Mouse (Mus musculus): ENCODE measurements at regions not wholly inside any gene's neighbourhood (a gene's known extent, or its start where the extent isn't known, plus 50 kb on each side); places are given as distances from the start of the nearest gene placed in this dataset.

DNA sequence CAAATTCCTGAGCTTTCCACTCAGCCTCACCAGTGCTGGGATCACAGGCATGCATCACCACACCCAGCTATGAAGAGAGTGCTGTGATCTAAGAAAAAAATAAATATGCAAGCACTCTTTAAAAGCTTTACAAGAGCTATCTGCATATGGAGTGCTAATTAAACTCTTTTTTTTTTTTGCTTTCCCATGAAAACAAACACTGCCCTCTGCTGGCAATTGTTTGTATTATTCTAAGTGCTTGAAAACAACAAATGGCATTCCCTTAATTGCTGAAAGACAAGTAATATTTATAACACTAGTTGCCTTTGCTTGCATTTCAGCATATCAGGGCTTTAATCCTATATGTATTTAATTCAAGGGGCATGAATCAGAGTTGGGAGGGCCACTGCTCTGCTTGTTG is 91.8 kb downstream of the 5730507C01Rik start:
- peak; percentile 12 for DNase-seq (ENCODE audit: low spot score)

DNA sequence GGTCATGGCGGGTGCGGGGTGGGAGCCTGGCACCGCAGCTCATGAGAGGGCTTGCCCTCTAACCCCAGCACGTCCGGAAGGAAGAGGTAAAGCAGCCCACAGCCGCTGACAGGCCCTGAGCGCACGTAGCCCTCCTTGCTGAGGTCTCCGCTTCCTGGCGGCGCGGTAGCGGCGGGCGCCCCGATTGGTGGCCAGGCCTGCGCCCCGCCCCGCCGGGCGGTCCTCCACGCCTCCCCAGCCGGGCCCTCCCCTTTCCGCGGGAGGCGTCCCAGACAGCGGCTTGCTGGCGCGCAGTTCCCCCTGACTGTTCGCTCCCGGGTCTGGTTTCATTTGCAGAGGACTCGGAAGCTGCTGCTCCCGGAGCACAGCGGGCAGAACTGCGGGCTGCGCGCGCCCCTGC is 95.5 kb downstream of the 5730507C01Rik start:
- peak; percentile 84 for DNase-seq (ENCODE audit: low spot score)

DNA sequence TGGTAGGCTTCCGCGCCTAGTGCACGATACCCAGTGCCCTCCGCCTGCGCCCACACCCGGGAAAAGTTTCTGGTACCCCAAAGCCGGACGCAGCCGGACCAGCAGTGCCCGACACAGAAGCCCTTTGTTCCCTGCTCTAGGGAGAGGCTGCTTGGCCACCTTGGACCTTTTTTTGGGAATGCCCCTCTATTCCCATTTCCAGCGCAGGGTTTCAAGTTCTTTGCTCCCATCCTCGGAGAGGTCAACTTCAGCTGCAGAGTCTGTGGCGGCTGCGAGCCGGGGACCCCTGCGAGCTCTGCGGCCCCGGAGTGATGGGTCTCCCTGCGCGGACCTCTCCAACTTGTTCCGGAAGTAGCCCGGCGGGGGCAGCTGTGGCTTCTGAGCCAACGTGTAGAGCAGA is 96.3 kb downstream of the 5730507C01Rik start:
- peak; percentile 0 for DNase-seq (ENCODE audit: low spot score)

Data from embryo, embryonic 10.5 days (tissue).